Mouse (Mus musculus) gastrocnemius, postnatal 4 days (tissue): ENCODE measurements at regions not wholly inside any gene's neighbourhood (a gene's known extent, or its start where the extent isn't known, plus 50 kb on each side); places are given as distances from the start of the nearest gene placed in this dataset.

Source experiments
- DNase-seq, 2 experiments: peaks; one replicate each; pipeline ENCODE4 v3.0.0; 2021 to 2022; ENCODE audit warnings: low spot score in 2 of 2, mixed read lengths in 2 of 2

DNA sequence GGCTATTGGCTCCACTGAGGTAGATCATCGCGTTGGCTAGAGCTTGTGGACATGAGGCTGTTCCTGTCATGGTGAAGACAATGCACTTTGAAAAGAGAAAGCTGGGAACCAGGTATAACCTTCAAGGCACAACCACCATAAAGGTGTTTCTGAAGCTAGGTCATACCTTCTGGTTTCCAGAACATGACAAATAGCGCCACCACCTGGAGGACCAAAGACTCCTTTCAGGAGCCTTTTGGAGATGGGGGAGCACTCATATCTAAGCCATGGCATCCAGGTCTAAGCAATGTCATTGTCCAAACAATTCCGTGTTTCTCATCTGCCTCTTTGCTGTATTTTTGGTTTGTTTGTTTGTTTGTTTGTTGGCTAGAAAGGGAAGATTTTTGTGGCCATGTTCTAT is 113.7 kb upstream of the Lsm14a start:
- DNase-seq = no peak

DNA sequence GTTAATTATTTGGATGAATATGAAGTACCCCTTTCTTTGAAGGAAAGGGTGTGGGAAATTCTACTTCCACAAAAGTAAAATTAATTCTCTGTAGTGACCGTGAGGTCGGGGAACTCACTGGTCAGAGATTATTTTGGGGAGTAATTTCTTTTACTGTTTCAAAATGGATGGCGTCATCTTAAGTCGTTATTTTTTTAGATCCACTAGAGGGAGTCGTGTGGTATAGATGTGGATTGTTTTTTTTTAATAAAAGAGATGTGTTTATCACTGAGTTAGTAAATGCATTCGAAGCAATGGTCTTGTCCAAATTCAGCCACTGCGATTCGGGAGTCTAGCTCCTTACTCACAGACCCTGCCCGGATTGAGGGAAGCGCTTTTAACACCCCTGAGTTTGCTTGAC is 100.8 kb upstream of the Lsm14a start:
- DNase-seq = no peak

DNA sequence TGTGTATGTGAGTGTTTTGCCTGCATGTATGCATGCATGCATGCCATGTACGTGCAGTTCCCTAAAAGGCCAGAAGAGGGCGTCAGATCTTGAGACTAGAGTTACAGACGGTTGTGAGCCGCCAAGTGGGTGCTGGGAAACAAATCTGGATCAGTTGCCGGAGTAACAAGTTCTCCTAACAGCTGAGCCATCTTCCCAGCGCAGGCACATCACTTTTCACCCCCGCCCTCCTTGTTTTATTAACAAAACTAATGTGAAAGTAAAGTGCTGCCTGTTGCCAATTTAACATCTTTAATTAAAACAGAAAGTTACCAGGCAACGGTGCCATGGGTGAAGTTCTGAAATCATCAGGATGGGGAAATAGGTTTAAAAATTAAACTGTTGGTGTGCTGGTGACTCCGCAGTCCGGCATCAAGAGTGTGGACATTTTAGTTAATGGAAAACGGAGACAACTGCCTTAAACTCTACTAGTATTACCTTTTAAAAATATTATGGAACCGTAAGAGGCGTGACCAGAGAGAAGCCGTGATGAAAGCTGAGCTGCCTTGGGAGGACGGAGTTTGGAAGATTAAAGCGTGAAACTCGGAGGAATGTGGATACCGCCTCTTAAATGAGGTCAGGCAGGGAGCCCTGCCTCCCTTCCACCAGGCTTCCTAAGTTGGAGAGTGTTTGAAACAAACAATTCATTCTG is 91.9 kb upstream of the Lsm14a start:
- no peak for DNase-seq

DNA sequence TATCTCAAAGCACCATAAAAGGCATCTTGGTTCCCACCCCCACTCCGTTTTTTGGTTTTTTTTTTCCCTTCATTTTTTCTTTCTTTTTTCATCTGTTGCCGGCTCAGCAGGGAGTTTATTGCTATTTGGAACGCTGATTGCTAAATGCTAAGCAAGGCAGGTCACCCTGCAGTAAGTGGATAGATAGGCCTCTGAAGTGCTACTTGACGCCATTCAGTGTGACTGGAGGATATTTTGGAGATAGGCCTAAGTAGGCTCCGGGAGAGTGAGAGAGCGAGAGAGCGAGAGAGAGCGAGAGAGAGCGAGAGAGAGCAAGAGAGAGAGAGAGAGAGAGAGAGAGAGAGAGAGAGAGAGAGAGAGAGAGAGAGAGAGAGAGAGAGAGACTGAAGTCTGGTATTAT is 90.3 kb upstream of the Lsm14a start:
- no peak for DNase-seq

DNA sequence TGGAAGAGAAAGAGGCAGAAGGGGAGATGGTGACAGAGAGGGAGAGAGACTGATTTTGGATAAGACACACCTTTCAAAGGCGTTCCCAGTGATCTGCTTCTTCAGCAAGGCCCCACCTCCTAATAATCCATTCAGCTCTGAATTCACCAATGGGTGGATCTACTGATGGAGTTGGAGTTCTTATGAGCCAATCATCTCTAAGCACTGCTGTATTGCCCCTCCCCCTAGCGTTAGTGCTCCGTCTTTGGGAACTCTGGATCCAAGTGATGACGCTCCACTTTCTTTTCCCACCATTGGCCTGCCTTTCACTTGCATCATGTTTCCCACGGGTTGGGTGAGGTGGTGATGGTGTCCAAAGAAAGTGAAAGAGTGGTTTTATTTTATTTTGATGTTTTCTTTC is 87.7 kb upstream of the Lsm14a start:
- DNase-seq = no peak

DNA sequence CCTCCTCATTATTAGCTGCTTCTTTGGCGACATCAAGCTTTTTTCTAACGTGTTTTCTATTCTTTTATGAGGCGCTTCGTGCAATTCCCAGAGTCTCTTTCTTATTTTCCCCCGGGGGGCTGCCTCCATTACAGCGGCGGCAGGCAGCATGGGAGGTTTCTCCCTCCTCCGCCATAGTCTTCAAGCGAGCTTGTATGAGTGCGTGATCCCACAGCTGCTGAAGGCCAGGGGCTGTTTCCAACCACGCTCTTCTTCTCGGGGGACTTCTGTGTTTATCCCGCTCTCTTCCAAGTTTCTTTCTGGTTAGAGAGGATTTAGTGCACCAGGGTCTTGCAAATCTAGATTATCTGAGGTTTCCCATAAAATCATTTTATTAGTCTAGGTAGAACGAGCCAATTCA is 77.9 kb upstream of the Lsm14a start:
- DNase-seq = no peak

DNA sequence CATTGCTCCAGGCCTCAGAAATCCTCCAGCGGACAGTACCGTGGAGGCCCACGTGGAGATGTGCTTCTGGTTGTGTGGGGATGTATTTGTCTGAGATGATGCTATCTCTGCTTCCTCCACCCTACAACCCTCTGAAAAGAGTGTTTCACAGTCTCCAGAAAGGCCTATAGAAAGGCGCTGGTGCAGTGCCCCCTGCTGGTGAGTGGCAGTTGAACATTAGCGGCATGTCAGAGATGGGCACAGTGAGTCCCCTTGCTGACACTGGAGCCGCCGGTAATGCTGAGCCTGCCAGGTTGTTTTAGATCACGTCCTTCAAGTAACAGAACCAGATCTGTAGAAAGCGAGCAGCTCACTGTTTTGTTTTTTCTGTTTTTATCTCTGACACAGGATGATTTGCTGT is 69.0 kb upstream of the Lsm14a start:
- peak in 1 of 2 experiments; percentile 12 for DNase-seq

DNA sequence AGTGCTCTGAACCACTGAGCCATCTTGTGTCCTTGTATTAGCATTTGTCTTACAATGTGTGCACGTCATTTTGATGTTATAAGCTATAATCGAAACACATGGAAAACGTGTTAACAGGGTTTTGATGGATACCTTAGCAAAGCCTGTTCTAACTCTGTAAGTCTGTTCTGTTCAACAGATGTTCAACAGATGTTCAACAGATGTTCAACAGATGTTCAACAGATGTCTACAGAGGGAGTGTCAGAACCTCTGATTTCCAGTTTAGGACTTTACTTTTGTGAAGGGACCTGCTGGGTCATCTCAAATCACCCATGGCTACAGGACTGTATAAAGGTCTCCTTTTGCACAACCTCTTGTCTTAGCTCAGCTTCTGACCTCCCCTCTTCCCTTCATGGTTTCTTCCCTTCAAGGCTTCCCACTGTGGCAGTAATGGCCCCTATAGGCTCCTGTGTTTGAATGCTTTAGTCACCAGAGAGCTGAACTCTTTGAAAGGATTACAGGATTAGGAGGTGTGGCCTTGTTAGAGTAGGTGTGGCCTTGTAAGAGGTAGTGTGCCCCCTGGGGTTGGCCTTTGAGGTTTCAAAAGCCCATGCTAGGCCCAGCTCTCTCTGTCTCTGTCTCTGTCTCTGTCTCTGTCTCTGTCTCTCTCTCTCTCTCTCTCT is 66.8 kb upstream of the Lsm14a start:
- DNase-seq = no peak

DNA sequence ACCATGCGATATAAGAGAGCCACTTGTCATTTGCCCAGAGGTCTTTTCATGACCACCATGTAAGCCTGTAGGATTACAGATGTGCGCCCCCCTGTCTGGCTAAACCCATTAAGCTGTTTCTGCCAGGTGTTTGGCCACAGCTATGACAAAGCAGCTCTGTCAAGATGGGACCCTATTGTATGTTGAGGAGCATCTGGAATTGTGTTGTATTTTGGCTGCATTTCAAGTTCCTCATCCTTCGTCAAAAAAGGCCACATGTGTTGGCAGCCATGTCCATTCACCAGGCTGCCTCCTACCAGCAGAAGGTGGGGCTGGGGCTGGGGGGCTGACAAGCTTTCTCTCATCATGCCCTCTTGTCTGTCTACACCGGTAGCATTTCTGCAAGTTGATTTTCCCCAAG is 65.7 kb upstream of the Lsm14a start:
- no peak for DNase-seq

DNA sequence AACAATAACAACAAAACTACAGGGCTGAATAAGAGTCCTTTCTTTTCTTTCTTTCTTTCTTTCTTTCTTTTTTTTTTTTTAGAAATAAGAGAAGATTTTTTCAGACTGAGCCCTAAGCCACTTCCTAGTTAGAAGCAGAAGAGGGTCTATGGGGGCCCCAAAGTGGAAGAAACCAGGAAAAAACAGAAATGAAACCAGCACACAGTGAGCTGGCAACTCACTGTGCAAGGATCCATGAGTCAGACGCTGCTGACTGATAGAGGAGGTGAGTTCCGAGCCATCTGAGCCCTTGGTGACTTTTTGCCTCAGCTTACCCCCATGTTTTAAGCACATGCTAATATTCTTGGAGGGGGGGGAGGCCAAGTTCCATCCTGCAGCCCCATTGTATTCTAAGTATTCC is 55.2 kb upstream of the Lsm14a start:
- DNase-seq = no peak

DNA sequence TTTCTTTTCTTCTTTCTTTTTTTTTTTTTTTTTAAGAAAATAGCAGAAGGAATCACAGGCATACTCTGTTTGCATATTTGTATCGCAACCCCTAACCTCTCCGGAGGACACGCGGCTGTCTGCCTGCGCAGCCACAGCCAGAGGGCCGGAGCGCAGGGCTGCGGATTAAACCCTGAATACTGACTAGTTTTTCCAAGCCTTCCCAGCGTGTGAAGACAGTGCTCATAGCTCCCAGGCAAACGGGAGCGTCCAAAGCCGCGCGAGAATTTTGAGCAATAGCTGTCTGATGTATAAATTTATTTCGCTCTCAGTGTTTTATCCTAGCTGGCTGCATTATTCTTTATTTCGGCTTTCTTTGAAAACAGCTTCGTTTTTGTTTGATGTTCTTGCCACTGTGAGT is 51.1 kb upstream of the Lsm14a start:
- DNase-seq = no peak
